Mouse (Mus musculus) heart, postnatal 0 days (tissue): ENCODE data around the gene Necab2.

ENCODE experiments used
- CTCF ChIP-seq: IDR thresholded peaks from 2 replicates; pipeline ENCODE4 v1.5.1; 2016; ENCODE audit warnings: antibody characterized with exemption, control low read depth, low read depth
- EP300 ChIP-seq: IDR thresholded peaks from 2 replicates; pipeline ENCODE4 v1.6.1; 2016; ENCODE audit warnings: antibody characterized with exemption, low read depth

DNA sequence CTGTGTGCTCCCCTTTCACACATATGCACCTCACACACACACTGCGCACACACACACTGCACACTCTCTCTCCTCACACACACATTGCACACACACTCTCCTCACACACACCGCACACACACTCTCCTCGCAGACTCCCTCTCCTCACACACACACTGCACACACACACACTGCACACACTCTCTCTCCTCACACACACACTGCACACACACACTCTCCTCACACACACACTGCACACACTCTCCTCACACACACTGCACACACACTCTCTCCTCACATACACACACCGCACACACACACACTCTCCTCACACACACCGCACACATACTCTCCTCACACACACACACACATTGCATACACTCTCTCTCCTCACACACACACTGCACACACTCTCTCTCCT is 41.9 kb upstream of the Necab2 start:
- TF ChIP-seq CTCF = no peak
- no peak for TF ChIP-seq EP300
